Mouse (Mus musculus) MEL (cell line): Measurements from ENCODE around the gene Prdm11. TPM values are rescaled to one million over a fixed set of nuclear protein-coding genes. Genes with fewer than 3 reads are reported as not detected.

ENCODE experiments used
- DNase-seq: peaks from one replicate; pipeline ENCODE4 v3.0.0; 2011; ENCODE audit warnings: low read depth, low spot score
- H3K27ac ChIP-seq: 2 replicates; pipeline ENCODE4 v1.5.1; 2012; ENCODE audit warnings: low read depth, mild to moderate bottlenecking, control low read depth, low read length, moderate library complexity; ENCODE audit not compliant: control insufficient read depth
- H3K27me3 ChIP-seq, 2 experiments: fragments of 150-350 bp in 1 of 2; sonication (generic) in 1 of 2; 2 replicates each; pipeline ENCODE4 v1.6.1; 2012; ENCODE audit warnings: low read length in 2 of 2, mild to moderate bottlenecking in 2 of 2, improper control_type of control experiment in 1 of 2, moderate library complexity in 1 of 2; ENCODE audit not compliant: insufficient read depth in 2 of 2, control insufficient read depth in 1 of 2
- H3K36me3 ChIP-seq, 2 experiments: 2 replicates each; pipeline ENCODE4 v1.6.1; 2012 to 2014; ENCODE audit warnings: low read length in 2 of 2, improper control_type of control experiment in 1 of 2, inconsistent platforms in 1 of 2, mild to moderate bottlenecking in 1 of 2; ENCODE audit not compliant: insufficient read depth in 2 of 2, control insufficient read depth in 1 of 2
- H3K4me1 ChIP-seq, 2 experiments: fragments of 150-350 bp in 1 of 2; sonication (generic) in 1 of 2; 2 replicates each; pipeline ENCODE4 v1.6.1; 2012; ENCODE audit warnings: low read length in 2 of 2, improper control_type of control experiment in 1 of 2, mild to moderate bottlenecking in 1 of 2; ENCODE audit not compliant: insufficient read depth in 2 of 2, control insufficient read depth in 1 of 2
- H3K4me3 ChIP-seq, 2 experiments: fragments of 150-350 bp in 1 of 2; sonication (generic) in 1 of 2; 2 replicates each; pipeline ENCODE4 v1.5.1; 2012; ENCODE audit warnings: low read depth in 2 of 2, low read length in 2 of 2, mild to moderate bottlenecking in 2 of 2, moderate library complexity in 2 of 2, control low read depth in 1 of 2, improper control_type of control experiment in 1 of 2; ENCODE audit not compliant: control insufficient read depth in 1 of 2, insufficient read depth in 1 of 2
- H3K79me2 ChIP-seq: 2 replicates; pipeline ENCODE4 v1.6.1; 2012; ENCODE audit warnings: mild to moderate bottlenecking, low read length, moderate library complexity; ENCODE audit not compliant: control insufficient read depth, poor library complexity, insufficient read depth
- H3K9ac ChIP-seq: 2 replicates; pipeline ENCODE4 v1.6.1; 2012; ENCODE audit warnings: low read depth, mild to moderate bottlenecking, control low read depth, low read length, moderate library complexity; ENCODE audit not compliant: control insufficient read depth, poor library complexity, severe bottlenecking
- H3K9me3 ChIP-seq: fragments of 150-350 bp; sonication (generic); replicated peaks from 2 replicates; pipeline ENCODE4 v1.6.1; 2012; ENCODE audit warnings: mild to moderate bottlenecking, low read length, improper control_type of control experiment, moderate library complexity; ENCODE audit not compliant: insufficient read depth
- BHLHE40 ChIP-seq: IDR thresholded peaks from 2 replicates; pipeline ENCODE4 v1.6.1; 2012; ENCODE audit warnings: low read depth, mild to moderate bottlenecking, inconsistent platforms, low read length, improper control_type of control experiment, borderline replicate concordance
- CHD1 ChIP-seq: IDR thresholded peaks from 2 replicates; pipeline ENCODE4 v1.6.1; 2012; ENCODE audit warnings: low read depth, mild to moderate bottlenecking, inconsistent platforms, low read length, improper control_type of control experiment
- CHD2 ChIP-seq: IDR thresholded peaks from 2 replicates; pipeline ENCODE4 v1.6.1; 2011; ENCODE audit warnings: low read length, improper control_type of control experiment
- CTCF ChIP-seq, 3 experiments: IDR thresholded peaks in 2 of 3; conservative IDR thresholded peaks in 1 of 3; 2 replicates each; pipeline ENCODE4 v1.5.1; 2011 to 2012; ENCODE audit warnings: low read length in 3 of 3, low read depth in 2 of 3, mild to moderate bottlenecking in 2 of 3, improper control_type of control experiment in 1 of 3, inconsistent platforms in 1 of 3, mixed read lengths in 1 of 3, moderate library complexity in 1 of 3; ENCODE audit not compliant: control insufficient read depth in 1 of 3, insufficient read depth in 1 of 3, poor library complexity in 1 of 3, severe bottlenecking in 1 of 3
- ELF1 ChIP-seq: IDR thresholded peaks from 2 replicates; pipeline ENCODE4 v1.6.1; 2014; ENCODE audit warnings: low read depth, mild to moderate bottlenecking, inconsistent platforms, low read length, improper control_type of control experiment, moderate library complexity
- ETS1 ChIP-seq: IDR thresholded peaks from 2 replicates; pipeline ENCODE4 v1.6.1; 2012; ENCODE audit warnings: low read depth, mild to moderate bottlenecking, inconsistent platforms, low read length, improper control_type of control experiment, moderate library complexity
- GABPA ChIP-seq: IDR thresholded peaks from 2 replicates; pipeline ENCODE4 v1.6.1; 2012; ENCODE audit warnings: low read depth, mild to moderate bottlenecking, inconsistent platforms, low read length, improper control_type of control experiment, moderate library complexity
- GATA1 ChIP-seq: IDR thresholded peaks from 2 replicates; pipeline ENCODE4 v1.6.1; 2011; ENCODE audit warnings: low read depth, low read length, improper control_type of control experiment
- JUND ChIP-seq: IDR thresholded peaks from 2 replicates; pipeline ENCODE4 v1.6.1; 2011; ENCODE audit warnings: low read depth, mild to moderate bottlenecking, improper control_type of control experiment, low read length
- KAT2A ChIP-seq: conservative IDR thresholded peaks from 2 replicates; pipeline ENCODE4 v1.6.1; 2012; ENCODE audit warnings: low read depth, low read length, improper control_type of control experiment, inconsistent platforms
- MAX ChIP-seq: IDR thresholded peaks from 2 replicates; pipeline ENCODE4 v1.6.1; 2011; ENCODE audit warnings: low read length, improper control_type of control experiment
- MXI1 ChIP-seq: IDR thresholded peaks from 2 replicates; pipeline ENCODE4 v1.6.1; 2011; ENCODE audit warnings: mild to moderate bottlenecking, low read depth, low read length, improper control_type of control experiment
- MYB ChIP-seq: IDR thresholded peaks from 2 replicates; pipeline ENCODE4 v1.6.1; 2011; ENCODE audit warnings: mild to moderate bottlenecking, low read depth, low read length, improper control_type of control experiment
- MYC ChIP-seq: IDR thresholded peaks from 2 replicates; pipeline ENCODE4 v1.6.1; 2011; ENCODE audit warnings: low read depth, mild to moderate bottlenecking, low read length, improper control_type of control experiment, moderate library complexity
- NELFE ChIP-seq: IDR thresholded peaks from 2 replicates; pipeline ENCODE4 v1.6.1; 2011; ENCODE audit warnings: low read depth, low read length, improper control_type of control experiment
- POLR2A ChIP-seq, 2 experiments: IDR thresholded peaks; 2 replicates each; pipeline ENCODE4 v1.6.1; 2011 to 2012; ENCODE audit warnings: low read length in 2 of 2, mild to moderate bottlenecking in 2 of 2, control low read depth in 1 of 2, improper control_type of control experiment in 1 of 2, low read depth in 1 of 2, moderate library complexity in 1 of 2; ENCODE audit not compliant: control insufficient read depth in 1 of 2, insufficient read depth in 1 of 2, poor library complexity in 1 of 2
- POLR2AphosphoS5 ChIP-seq: IDR thresholded peaks from 2 replicates; pipeline ENCODE4 v1.6.1; 2012; ENCODE audit warnings: low read depth, borderline replicate concordance, mild to moderate bottlenecking, inconsistent platforms, low read length, moderate library complexity, mixed read lengths
- RAD21 ChIP-seq: IDR thresholded peaks from 2 replicates; pipeline ENCODE4 v1.6.1; 2011; ENCODE audit warnings: mild to moderate bottlenecking, low read depth, low read length, improper control_type of control experiment
- SMC3 ChIP-seq: IDR thresholded peaks from 2 replicates; pipeline ENCODE4 v1.6.1; 2011; ENCODE audit warnings: low read depth, low read length, improper control_type of control experiment
- TAL1 ChIP-seq: IDR thresholded peaks from 2 replicates; pipeline ENCODE4 v1.6.1; 2012; ENCODE audit warnings: mild to moderate bottlenecking, inconsistent platforms, low read length, moderate library complexity, mixed read lengths
- UBTF ChIP-seq: IDR thresholded peaks from 2 replicates; pipeline ENCODE4 v1.6.1; 2012; ENCODE audit warnings: low read depth, mild to moderate bottlenecking, inconsistent platforms, low read length, improper control_type of control experiment, moderate library complexity, borderline replicate concordance; ENCODE audit not compliant: insufficient read depth
- USF1 ChIP-seq: IDR thresholded peaks from 2 replicates; pipeline ENCODE4 v1.6.1; 2014; ENCODE audit warnings: low read depth, mild to moderate bottlenecking, inconsistent platforms, low read length, improper control_type of control experiment, moderate library complexity
- USF2 ChIP-seq, 2 experiments: IDR thresholded peaks; 2 replicates each; pipeline ENCODE4 v1.6.1; 2011 to 2012; ENCODE audit warnings: improper control_type of control experiment in 2 of 2, low read length in 2 of 2, borderline replicate concordance in 1 of 2, inconsistent platforms in 1 of 2, low read depth in 1 of 2, mild to moderate bottlenecking in 1 of 2; ENCODE audit not compliant: insufficient read depth in 1 of 2
- ZC3H11A ChIP-seq: IDR thresholded peaks from 2 replicates; pipeline ENCODE4 v1.6.1; 2012; ENCODE audit warnings: low read depth, mild to moderate bottlenecking, inconsistent platforms, low read length, improper control_type of control experiment
- ZKSCAN1 ChIP-seq: IDR thresholded peaks from 2 replicates; pipeline ENCODE4 v1.6.1; 2012; ENCODE audit warnings: low read depth, mild to moderate bottlenecking, inconsistent platforms, low read length, improper control_type of control experiment, moderate library complexity
- ZMIZ1 ChIP-seq: IDR thresholded peaks from 2 replicates; pipeline ENCODE4 v1.6.1; 2012; ENCODE audit warnings: low read depth, mild to moderate bottlenecking, inconsistent platforms, low read length, improper control_type of control experiment, moderate library complexity
- ZNF384 ChIP-seq: IDR thresholded peaks from 2 replicates; pipeline ENCODE4 v1.6.1; 2012; ENCODE audit warnings: low read depth, mild to moderate bottlenecking, inconsistent platforms, low read length, improper control_type of control experiment
- polyA plus RNA-seq, 2 experiments: library from polyadenylated mRNA; stranded (reverse) in 1 of 2; unstranded in 1 of 2; fragments of >175 nt in 1 of 2; fragments of >200 nt in 1 of 2; gene quantifications; 2 replicates each; pipeline versions ENCODE4 v1.2.1 to v1.2.4; 2012; ENCODE audit warnings: low replicate concordance in 2 of 2, low read depth in 1 of 2; ENCODE audit not compliant: insufficient read length in 2 of 2, insufficient read depth in 1 of 2, missing spikeins in 1 of 2
- total RNA-seq: library from RNA; depleted of rRNA; stranded (reverse); fragments of 300-350 nt; gene quantifications from 2 replicates; pipeline ENCODE4 v1.2.3, GENCODE M21; 2012

The Prdm11 gene
- total and polyA plus RNA-seq, 3 experiments: 5.5 to 9.2 TPM; not detected in 1

DNA sequence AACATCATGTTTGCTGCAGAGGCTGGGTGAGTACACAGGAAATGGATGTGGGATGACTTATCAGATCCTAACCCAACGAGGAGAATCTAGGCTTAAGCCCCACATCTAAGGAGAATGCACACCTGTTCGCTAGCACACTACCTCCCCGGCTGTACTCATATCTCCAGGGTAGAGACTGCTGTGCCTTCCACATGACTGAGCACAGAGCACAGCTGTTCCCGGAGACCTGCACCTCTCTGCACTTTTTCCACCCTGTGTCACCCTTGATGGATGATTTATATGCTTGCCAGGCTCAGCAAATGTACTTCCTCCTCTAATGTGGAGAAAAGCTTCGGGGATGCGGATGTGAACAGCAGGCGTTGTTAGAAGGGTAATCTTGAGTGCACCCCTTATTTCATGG lies 114.9 kb downstream of the Prdm11 start:
- Histone ChIP-seq H3K4me1 (no peaks in the 10 kb centered on the region), H3K36me3 (no peaks in the 10 kb centered on the region), H3K27ac (no peak overlapping the region), H3K27me3 (peaks cover 5 to 15% of the 10 kb centered on the region in 2 experiments; a peak in 3 of 4 replicates), H3K79me2 (no peaks in the 10 kb centered on the region), H3K9me3 (no peaks in the 10 kb centered on the region), H3K9ac (no peak overlapping the region), H3K4me3 (no peak overlapping the region)
- no peak for DNase-seq
- TF ChIP-seq GATA1: no peak
- TF ChIP-seq POLR2AphosphoS5: no peak
- no peak for TF ChIP-seq USF1
- no peak for TF ChIP-seq CTCF (IDR thresholded peaks at IDR 0.05 in 2 of 3, conservative IDR thresholded peaks at IDR 0.05 in 1 of 3; ENCODE audit: control insufficient read depth in 1 of 3, insufficient read depth in 1 of 3, low read depth in 2 of 3, low read length in 3 of 3, poor library complexity in 1 of 3, severe bottlenecking in 1 of 3)
- no peak for TF ChIP-seq MYB
- no peak for TF ChIP-seq CHD1
- TF ChIP-seq ZKSCAN1: no peak
- TF ChIP-seq TAL1: no peak
- TF ChIP-seq ELF1: no peak
- no peak for TF ChIP-seq ZMIZ1
- no peak for TF ChIP-seq MYC
- TF ChIP-seq BHLHE40: no peak
- no peak for TF ChIP-seq UBTF
- no peak for TF ChIP-seq CHD2

DNA sequence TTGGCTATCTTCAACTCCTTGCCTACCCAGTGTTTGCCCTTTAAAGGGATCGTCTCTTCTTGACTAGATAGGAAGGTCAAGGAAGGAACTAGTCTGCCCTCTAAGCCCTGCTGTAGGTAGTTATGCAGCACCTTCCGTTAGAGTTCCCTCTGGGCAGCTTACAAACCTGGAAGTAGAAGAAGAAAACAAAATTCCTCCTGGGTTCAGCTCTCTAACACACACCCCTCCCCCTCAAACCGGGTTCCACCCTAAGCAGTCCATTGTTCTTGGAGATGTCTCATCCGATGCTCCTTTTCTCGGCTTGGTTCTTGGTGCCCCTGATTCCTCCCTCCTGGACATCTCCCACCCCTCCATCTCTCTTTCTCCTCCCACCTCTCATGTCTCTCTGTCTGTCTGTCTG lies 116.3 kb downstream of the Prdm11 start:
- no peak overlapping the region for H3K27ac ChIP-seq

DNA sequence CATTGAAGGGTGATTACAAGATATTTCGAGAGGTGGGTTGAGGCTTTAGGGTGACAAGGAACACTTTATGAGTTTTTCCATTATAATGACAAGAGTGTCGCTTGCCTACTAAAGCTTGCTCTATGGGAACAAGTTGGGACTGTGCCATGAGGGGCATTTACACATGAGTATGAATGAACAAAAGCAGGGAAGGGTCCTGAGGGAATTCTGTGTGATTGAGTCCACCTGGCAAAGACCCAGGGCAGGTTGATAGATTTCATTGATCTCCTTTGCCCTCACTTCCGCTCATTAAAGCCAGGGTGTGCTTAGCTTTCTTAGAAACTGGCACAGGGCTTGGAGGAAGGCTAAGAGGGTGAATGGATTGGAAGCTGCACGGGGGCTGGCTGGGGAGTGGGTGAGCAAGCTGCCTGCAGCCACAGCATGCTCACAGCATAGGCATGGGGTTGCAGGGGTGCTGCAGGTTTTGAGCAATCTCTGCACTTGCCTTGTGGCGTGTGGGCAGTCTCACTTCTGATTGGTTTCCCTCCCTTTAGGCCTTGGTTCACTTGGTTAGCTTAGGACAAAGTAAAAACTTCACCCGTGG lies 121.2 kb downstream of the Prdm11 start:
- no peak overlapping the region for H3K27ac ChIP-seq
- H3K36me3 ChIP-seq: no peaks in the 10 kb centered on the region
- H3K4me1 ChIP-seq: no peaks in the 10 kb centered on the region
- no peaks in the 10 kb centered on the region for H3K9me3 ChIP-seq
- H3K4me3 ChIP-seq: no peak overlapping the region
- H3K27me3 ChIP-seq: peaks cover 0 to 9% of the 10 kb centered on the region in 2 experiments
- no peak for DNase-seq
- no peak overlapping the region for H3K9ac ChIP-seq
- no peaks in the 10 kb centered on the region for H3K79me2 ChIP-seq
- TF ChIP-seq JUND: no peak
- no peak for TF ChIP-seq RAD21
- no peak for TF ChIP-seq BHLHE40
- no peak for TF ChIP-seq TAL1
- TF ChIP-seq USF2 (IDR thresholded peaks at IDR 0.05; ENCODE audit: borderline replicate concordance in 1 of 2, insufficient read depth in 1 of 2, low read depth in 1 of 2, low read length in 2 of 2): no peak
- TF ChIP-seq POLR2A (IDR thresholded peaks at IDR 0.05; ENCODE audit: control insufficient read depth in 1 of 2, insufficient read depth in 1 of 2, low read depth in 1 of 2, low read length in 2 of 2, poor library complexity in 1 of 2): no peak
- TF ChIP-seq MAX: no peak
- TF ChIP-seq MXI1: no peak
- TF ChIP-seq ZNF384: no peak
- no peak for TF ChIP-seq MYB
- TF ChIP-seq ETS1: no peak
- no peak for TF ChIP-seq SMC3
- no peak for TF ChIP-seq GABPA
- TF ChIP-seq ZC3H11A: no peak
- TF ChIP-seq NELFE: no peak
- TF ChIP-seq MYC: no peak

More for the DNA sequence above, 116.3 kb downstream of the Prdm11 start:
- no peaks in the 10 kb centered on the region for H3K79me2 ChIP-seq
- no peak overlapping the region for H3K4me3 ChIP-seq
- H3K9me3 ChIP-seq: no peaks in the 10 kb centered on the region
- no peaks in the 10 kb centered on the region for H3K36me3 ChIP-seq
- DNase-seq: no peak
- TF ChIP-seq POLR2A (IDR thresholded peaks at IDR 0.05; ENCODE audit: control insufficient read depth in 1 of 2, insufficient read depth in 1 of 2, low read depth in 1 of 2, low read length in 2 of 2, poor library complexity in 1 of 2) (no peak), KAT2A (no peak)
- TF ChIP-seq, all 39 proteins: peak for 0
- no peak overlapping the region for H3K9ac ChIP-seq
- peaks cover 5 to 15% of the 10 kb centered on the region in 2 experiments; a peak in 3 of 4 replicates for H3K27me3 ChIP-seq
- H3K4me1 ChIP-seq: no peaks in the 10 kb centered on the region
